Mouse (Mus musculus) hindbrain, embryonic 14.5 days (tissue): ENCODE measurements at regions not wholly inside any gene's neighbourhood (a gene's known extent, or its start where the extent isn't known, plus 50 kb on each side); places are given as distances from the start of the nearest gene placed in this dataset.
A peak's percentile ranks its signal among the peaks of the same experiment; 100 is the strongest.

Experiments
- ATAC-seq: fragments of 200-750 bp; cut with Nextera tagmentation; 2 replicates; pipeline ENCODE4 v1.8.0; 2017; ENCODE audit warnings: moderate number of reproducible peaks, mild to moderate bottlenecking, moderate TSS enrichment, moderate library complexity; ENCODE audit not compliant: low FRiP score
- DNase-seq: peaks from one replicate; pipeline ENCODE4 v3.0.0-alpha.2; 2015; ENCODE audit warnings: low spot score
- H3K27ac ChIP-seq: fragments of 300-500 bp; sonication (generic); 2 replicates; pipeline ENCODE4 v1.5.1; 2014; ENCODE audit warnings: mild to moderate bottlenecking, moderate library complexity
- H3K27me3 ChIP-seq: fragments of 300-500 bp; sonication (generic); 2 replicates; pipeline ENCODE4 v1.6.1; 2014; ENCODE audit warnings: mild to moderate bottlenecking, low read length, mixed read lengths; ENCODE audit not compliant: control insufficient read depth, insufficient read depth
- H3K36me3 ChIP-seq: fragments of 300-500 bp; sonication (generic); replicated peaks from 2 replicates; pipeline ENCODE4 v1.6.1; 2014; ENCODE audit not compliant: control insufficient read depth, insufficient read depth
- H3K4me1 ChIP-seq: fragments of 300-500 bp; sonication (generic); replicated peaks from 2 replicates; pipeline ENCODE4 v1.6.1; 2014; ENCODE audit warnings: antibody characterized with exemption, low read length, mixed read lengths; ENCODE audit not compliant: control insufficient read depth, insufficient read depth
- H3K4me2 ChIP-seq: fragments of 300-500 bp; sonication (generic); replicated peaks from 2 replicates; pipeline ENCODE4 v1.6.1; 2014; ENCODE audit warnings: mild to moderate bottlenecking, moderate library complexity
- H3K4me3 ChIP-seq: fragments of 300-500 bp; sonication (generic); replicated peaks from 2 replicates; pipeline ENCODE4 v1.5.1; 2014; ENCODE audit warnings: mild to moderate bottlenecking, low read length
- H3K9ac ChIP-seq: fragments of 300-500 bp; sonication (generic); 2 replicates; pipeline ENCODE4 v1.6.1; 2014
- H3K9me3 ChIP-seq: fragments of 300-500 bp; sonication (generic); 2 replicates; pipeline ENCODE4 v1.6.1; 2016; ENCODE audit warnings: low read length; ENCODE audit not compliant: control insufficient read depth
- WGBS: fragments of 180-500 bp; shearing (Covaris S2); extraction: QIAGEN DNeasy Blood & Tissue Kit; methylation state at CpG from one replicate; pipeline ENCODE4 v1.1.7; 2014; 5-methylcytosine and 5-hydroxymethylcytosine counted together

DNA sequence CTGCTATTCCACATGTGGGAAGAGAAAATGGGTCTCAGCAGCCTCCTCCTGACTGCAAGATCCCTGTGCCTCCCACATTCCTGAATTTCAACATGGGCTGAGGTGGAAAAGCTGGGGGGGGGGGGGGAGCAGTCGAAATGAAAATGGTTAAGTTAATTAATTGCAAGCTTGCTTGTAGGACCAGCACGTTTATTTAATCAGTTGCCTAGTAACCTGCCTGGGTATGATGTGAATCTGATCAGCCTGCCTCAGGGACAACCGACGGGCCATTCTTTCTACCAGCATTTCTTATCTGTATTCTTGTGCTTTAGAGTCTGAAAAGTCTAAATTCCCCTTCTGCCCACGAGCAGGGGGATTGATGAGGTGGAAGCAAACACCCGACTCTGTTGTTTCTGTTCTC is 569.9 kb upstream of the Nox3 start:
- 0 out of 2 replicates have a peak overlapping the region, but pooled peaks have one; percentile 14 for H3K27ac ChIP-seq
- no peaks in the 10 kb centered on the region for H3K36me3 ChIP-seq
- H3K4me1 ChIP-seq: peaks cover 16% of the 10 kb centered on the region
- H3K9me3 ChIP-seq: no peaks in the 10 kb centered on the region
- ATAC-seq (no peak), DNase-seq (no peak)
- WGBS: 3% methylated on average over 6 of the region's 6 CpGs
- no peak overlapping the region for H3K9ac ChIP-seq
- no peak overlapping the region for H3K4me3 ChIP-seq
- H3K27me3 ChIP-seq: no peaks in the 10 kb centered on the region
- H3K4me2 ChIP-seq: no peak overlapping the region

GRCm38 (mm10) chr17:4266487-4266886 is 570.4 kb upstream of the Nox3 start:
- ATAC-seq: no peak
- Histone ChIP-seq H3K4me2 (no peak overlapping the region), H3K4me1 (peaks cover 16% of the 10 kb centered on the region), H3K4me3 (no peak overlapping the region), H3K36me3 (no peaks in the 10 kb centered on the region), H3K27me3 (no peaks in the 10 kb centered on the region), H3K27ac (peak overlapping the region; percentile 14; the same call in 1 of the 2 replicates), H3K9me3 (no peaks in the 10 kb centered on the region), H3K9ac (no peak overlapping the region)
- DNase-seq: no peak
- 44% methylated on average over 5 of the region's 5 CpGs for WGBS

GRCm38 (mm10) chr17:4268380-4268779 is 572.3 kb upstream of the Nox3 start:
- Histone ChIP-seq H3K27ac (no peak overlapping the region), H3K9me3 (no peaks in the 10 kb centered on the region), H3K4me3 (no peak overlapping the region), H3K9ac (no peak overlapping the region), H3K4me2 (no peak overlapping the region), H3K4me1 (peaks cover 16% of the 10 kb centered on the region), H3K27me3 (no peaks in the 10 kb centered on the region), H3K36me3 (no peaks in the 10 kb centered on the region)
- ATAC-seq (no peak), DNase-seq (no peak)
- WGBS: 68% methylated on average over 5 of the region's 5 CpGs

GRCm38 (mm10) chr17:4272456-4272855 is 576.4 kb upstream of the Nox3 start:
- ATAC-seq: no peak
- DNase-seq: no peak
- Histone ChIP-seq H3K4me1 (0 out of 2 replicates have a peak, but pooled peaks cover 3% of the 10 kb centered on the region), H3K27ac (no peak overlapping the region), H3K36me3 (no peaks in the 10 kb centered on the region), H3K4me2 (no peak overlapping the region), H3K9me3 (no peaks in the 10 kb centered on the region), H3K27me3 (no peaks in the 10 kb centered on the region), H3K9ac (no peak overlapping the region), H3K4me3 (no peak overlapping the region)
- 81% methylated on average over 5 of the region's 5 CpGs for WGBS

GRCm38 (mm10) chr17:4276722-4277121 is 580.7 kb upstream of the Nox3 start:
- H3K9me3 ChIP-seq: no peaks in the 10 kb centered on the region
- H3K36me3 ChIP-seq: no peaks in the 10 kb centered on the region
- H3K4me1 ChIP-seq: no peaks in the 10 kb centered on the region
- ATAC-seq: no peak
- no peak overlapping the region for H3K4me2 ChIP-seq
- no peak for DNase-seq
- H3K27ac ChIP-seq: no peak overlapping the region
- no peaks in the 10 kb centered on the region for H3K27me3 ChIP-seq
- H3K9ac ChIP-seq: no peak overlapping the region
- 90% methylated on average over 4 of the region's 4 CpGs for WGBS
- no peak overlapping the region for H3K4me3 ChIP-seq

DNA sequence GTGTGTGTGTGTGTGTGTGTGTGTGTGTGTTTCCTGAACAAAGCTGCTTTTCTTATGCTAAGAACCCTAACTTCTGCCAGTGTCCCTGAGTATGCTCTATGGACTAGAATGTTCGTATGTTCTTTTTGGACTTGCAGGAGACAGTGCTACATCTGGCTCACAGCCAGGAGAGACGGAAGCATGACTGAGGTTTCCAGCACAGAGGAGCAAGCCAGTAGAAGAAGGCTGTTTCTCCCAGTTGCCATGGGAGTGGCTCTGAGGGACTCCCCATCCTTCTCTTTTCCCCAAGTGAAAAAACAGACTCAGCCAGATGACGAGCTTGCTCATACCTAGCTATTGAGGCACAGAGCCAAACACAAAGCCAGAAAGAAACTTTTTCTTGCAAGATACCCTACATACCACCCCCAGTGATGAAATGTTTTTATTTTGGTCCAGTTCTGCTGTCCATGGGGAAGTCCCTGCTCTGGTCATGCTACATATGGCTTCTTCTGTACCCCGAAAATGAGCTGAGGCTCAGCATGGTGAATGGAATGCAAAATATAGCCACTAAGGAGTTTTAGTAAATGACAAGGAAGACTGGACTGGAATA is 582.3 kb upstream of the Nox3 start:
- Histone ChIP-seq H3K36me3 (no peaks in the 10 kb centered on the region), H3K9me3 (no peaks in the 10 kb centered on the region), H3K9ac (no peak overlapping the region), H3K27ac (no peak overlapping the region), H3K4me1 (no peaks in the 10 kb centered on the region), H3K4me2 (no peak overlapping the region), H3K27me3 (no peaks in the 10 kb centered on the region), H3K4me3 (no peak overlapping the region)
- WGBS: 62% methylated on average over 4 of the region's 4 CpGs
- DNase-seq: no peak
- no peak for ATAC-seq

DNA sequence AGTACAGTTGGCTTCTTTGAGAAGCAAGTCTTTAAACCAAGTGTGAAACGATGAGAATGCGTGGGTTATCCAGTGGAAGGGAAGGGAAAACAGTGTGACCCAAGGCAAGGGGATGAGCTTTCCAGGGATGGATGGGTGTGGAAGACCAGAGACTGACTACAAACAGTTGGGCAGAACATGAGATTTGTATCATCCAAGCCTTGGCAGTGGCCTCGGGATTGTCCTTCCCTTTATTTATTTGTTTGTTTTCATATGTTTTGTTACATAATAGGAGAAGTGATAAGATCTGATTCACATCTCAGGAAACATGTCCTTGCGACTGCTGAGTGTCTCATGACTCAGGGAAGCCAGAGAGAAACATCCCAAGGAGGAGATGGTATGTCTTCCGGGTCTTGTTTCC is 585.4 kb upstream of the Nox3 start:
- H3K27ac ChIP-seq: no peak overlapping the region
- no peaks in the 10 kb centered on the region for H3K36me3 ChIP-seq
- H3K4me2 ChIP-seq: no peak overlapping the region
- H3K9ac ChIP-seq: no peak overlapping the region
- H3K27me3 ChIP-seq: no peaks in the 10 kb centered on the region
- DNase-seq (no peak), ATAC-seq (no peak)
- H3K9me3 ChIP-seq: no peaks in the 10 kb centered on the region
- H3K4me3 ChIP-seq: no peak overlapping the region
- H3K4me1 ChIP-seq: no peaks in the 10 kb centered on the region
- 92% methylated on average over 5 of the region's 5 CpGs for WGBS

DNA sequence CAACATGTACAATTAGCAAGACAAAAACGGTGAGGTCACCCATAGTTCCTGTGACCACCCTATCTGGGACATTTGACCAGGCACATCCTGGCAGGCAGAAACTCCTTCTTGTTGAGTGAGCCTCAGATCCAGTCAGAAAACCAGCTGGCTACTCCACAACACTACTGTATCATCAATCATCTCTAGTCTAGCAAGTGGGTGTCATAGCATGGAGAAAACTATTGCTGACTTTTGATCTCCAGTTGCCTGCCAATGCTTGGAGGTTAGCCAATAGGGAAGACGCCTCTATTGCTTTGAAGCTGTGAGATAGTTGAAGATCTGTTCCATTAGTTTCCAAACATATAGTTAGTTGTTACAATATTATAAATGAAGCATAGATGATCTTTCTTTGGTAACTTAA is 595.4 kb upstream of the Nox3 start:
- Histone ChIP-seq H3K36me3 (no peaks in the 10 kb centered on the region), H3K27me3 (no peaks in the 10 kb centered on the region), H3K9me3 (no peaks in the 10 kb centered on the region), H3K27ac (no peak overlapping the region), H3K4me1 (no peaks in the 10 kb centered on the region), H3K4me2 (no peak overlapping the region), H3K9ac (no peak overlapping the region), H3K4me3 (no peak overlapping the region)
- DNase-seq: no peak
- ATAC-seq: no peak
- WGBS: 89% methylated on average over 2 of the region's 2 CpGs

GRCm38 (mm10) chr17:4296521-4297155 is 600.6 kb upstream of the Nox3 start:
- Histone ChIP-seq H3K4me2 (no peak overlapping the region), H3K4me3 (no peak overlapping the region), H3K9me3 (no peaks in the 10 kb centered on the region), H3K9ac (no peak overlapping the region), H3K4me1 (no peaks in the 10 kb centered on the region; the same call in 1 of the 2 replicates), H3K27me3 (no peaks in the 10 kb centered on the region), H3K27ac (no peak overlapping the region), H3K36me3 (no peaks in the 10 kb centered on the region)
- WGBS: 74% methylated on average over 6 of the region's 6 CpGs
- ATAC-seq (no peak), DNase-seq (no peak)

DNA sequence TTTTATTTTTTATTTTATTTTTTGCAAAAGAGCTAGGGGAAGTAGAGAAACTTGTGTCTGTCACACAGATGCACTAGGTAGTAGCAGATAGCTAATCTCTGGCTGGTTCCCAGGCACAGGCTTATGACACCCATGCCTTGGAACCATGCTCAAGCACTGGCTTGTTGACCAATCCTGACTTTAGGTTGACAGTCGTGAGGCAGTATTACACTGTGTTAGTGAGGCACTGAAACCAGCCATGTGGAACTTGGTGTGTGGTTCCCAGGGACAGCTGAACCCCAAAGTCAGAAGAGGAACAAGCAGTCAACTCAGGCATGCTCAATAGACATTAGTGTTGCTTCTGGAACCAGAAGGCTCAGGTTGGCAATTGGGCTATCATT is 601.1 kb upstream of the Nox3 start:
- H3K27me3 ChIP-seq: no peaks in the 10 kb centered on the region
- 73% methylated on average over 1 of the region's 1 CpGs for WGBS
- no peak overlapping the region for H3K27ac ChIP-seq
- H3K9me3 ChIP-seq: no peaks in the 10 kb centered on the region
- no peak overlapping the region for H3K9ac ChIP-seq
- no peaks in the 10 kb centered on the region for H3K36me3 ChIP-seq
- H3K4me1 ChIP-seq: no peaks in the 10 kb centered on the region; the same call in 1 of the 2 replicates
- no peak for ATAC-seq
- H3K4me2 ChIP-seq: no peak overlapping the region
- no peak for DNase-seq
- H3K4me3 ChIP-seq: no peak overlapping the region
